Mouse (Mus musculus) kidney, postnatal 4 days (tissue): ENCODE data around the gene Eid3.

Experiments used
- DNase-seq, 2 experiments: peaks; one replicate each; pipeline ENCODE4 v3.0.0; 2021; ENCODE audit warnings: mixed read lengths in 2 of 2

Eid3 gene

DNA sequence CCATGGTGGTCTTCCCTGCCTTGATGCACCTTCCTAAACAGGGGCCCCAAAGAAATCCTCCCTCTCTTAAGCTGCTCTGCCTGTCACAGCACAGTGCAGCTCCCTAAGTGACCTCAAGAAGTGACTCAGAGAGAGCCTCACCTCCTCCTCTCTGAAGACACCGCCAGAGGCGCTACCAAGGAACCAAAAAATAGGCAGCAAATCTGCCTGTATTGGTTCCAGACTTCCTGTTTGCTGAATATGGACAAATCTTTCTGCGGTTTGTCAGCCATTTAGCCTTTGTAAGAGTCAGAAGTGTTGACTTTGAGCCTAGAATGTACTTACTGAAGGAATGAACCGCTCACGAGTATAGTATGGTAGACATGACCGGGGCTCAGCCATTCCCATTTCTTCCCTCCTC is 47.3 kb downstream of the Eid3 start:
- DNase-seq: no peak
